Mouse (Mus musculus): ENCODE measurements at regions not wholly inside any gene's neighbourhood (a gene's known extent, or its start where the extent isn't known, plus 50 kb on each side); places are given as distances from the start of the nearest gene placed in this dataset.

DNA sequence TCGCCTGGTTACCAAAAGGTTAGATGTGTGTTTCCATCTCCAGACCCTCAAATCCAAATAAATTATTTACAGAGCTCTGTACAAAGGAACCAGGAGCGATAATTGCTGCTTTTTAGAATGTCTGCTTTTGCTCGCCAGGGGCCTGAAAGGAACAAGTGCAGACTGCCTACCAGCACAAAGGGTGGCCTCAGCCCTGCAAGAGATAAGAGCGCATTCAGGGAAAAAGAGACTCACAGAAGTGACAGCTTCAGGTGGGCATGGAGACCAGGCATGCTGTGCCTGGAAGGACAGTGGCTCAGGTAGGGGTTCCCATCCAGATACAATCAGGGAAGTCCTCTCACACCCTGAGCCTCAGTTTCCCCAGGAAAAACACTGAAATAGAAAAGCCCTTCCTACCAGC, 114.0 kb upstream of the D7Ertd443e start:
- DNase-seq (ENCODE audit: low spot score) (no peak), ATAC-seq (ENCODE audit: extremely low read depth, insufficient number of reproducible peaks, low FRiP score, poor library complexity, severe bottlenecking) (no peak)
- Histone ChIP-seq H3K36me3 (replicated peaks) (no peaks in the 10 kb centered on the region), H3K9me3 (replicated peaks) (peaks cover 48% of the 10 kb centered on the region), H3K4me1 (ENCODE audit: insufficient read depth, low read depth, low read length) (no peaks in the 10 kb centered on the region), H3K27me3 (ENCODE audit: insufficient read depth, low read length) (no peaks in the 10 kb centered on the region), H3K4me3 (ENCODE audit: low read depth, low read length) (no peak overlapping the region)
- no peak for TF ChIP-seq POLR2AphosphoS5 (IDR thresholded peaks at IDR 0.05; ENCODE audit: insufficient replicate concordance, low read depth, low read length)
- no peak for TF ChIP-seq TAL1 (conservative IDR thresholded peaks at IDR 0.05; ENCODE audit: low read depth, low read length)
- TF ChIP-seq GATA2 (IDR thresholded peaks at IDR 0.05; ENCODE audit: borderline replicate concordance, low read depth, low read length), result no peak

DNA sequence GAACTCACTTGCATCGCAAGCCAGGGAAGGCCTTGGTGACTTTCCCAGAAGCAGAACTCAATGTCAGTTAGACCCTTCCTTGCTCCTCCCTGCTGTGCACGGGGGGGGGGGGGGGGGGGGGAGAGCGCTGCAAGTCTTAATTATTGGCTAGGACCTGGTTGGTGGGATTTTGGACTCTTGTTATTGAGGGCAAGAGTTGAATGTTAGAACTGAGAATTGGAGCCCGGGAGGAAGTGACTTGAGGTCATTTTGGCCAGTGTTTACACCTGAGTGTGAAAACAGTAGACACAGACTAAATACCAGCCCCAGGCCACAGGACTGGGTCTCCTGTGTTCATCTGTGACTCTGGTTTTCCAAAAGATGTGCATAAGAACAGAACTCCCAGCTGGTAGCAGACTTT, 114.7 kb upstream of the D7Ertd443e start:
- peaks cover 51% of the 10 kb centered on the region for H3K9me3 ChIP-seq (replicated peaks)
- H3K27me3 ChIP-seq (ENCODE audit: insufficient read depth, low read length), result no peaks in the 10 kb centered on the region
- DNase-seq (ENCODE audit: low spot score) (no peak), ATAC-seq (ENCODE audit: extremely low read depth, insufficient number of reproducible peaks, low FRiP score, poor library complexity, severe bottlenecking) (no peak)
- no peak overlapping the region for H3K4me3 ChIP-seq (ENCODE audit: low read depth, low read length)
- H3K36me3 ChIP-seq (replicated peaks), result no peaks in the 10 kb centered on the region
- H3K4me1 ChIP-seq (ENCODE audit: insufficient read depth, low read depth, low read length), result no peaks in the 10 kb centered on the region
- TF ChIP-seq POLR2AphosphoS5 (IDR thresholded peaks at IDR 0.05; ENCODE audit: insufficient replicate concordance, low read depth, low read length) (no peak), GATA2 (IDR thresholded peaks at IDR 0.05; ENCODE audit: borderline replicate concordance, low read depth, low read length) (no peak), GATA1 (IDR thresholded peaks at IDR 0.05; ENCODE audit: borderline replicate concordance, low read length) (no peak)

DNA sequence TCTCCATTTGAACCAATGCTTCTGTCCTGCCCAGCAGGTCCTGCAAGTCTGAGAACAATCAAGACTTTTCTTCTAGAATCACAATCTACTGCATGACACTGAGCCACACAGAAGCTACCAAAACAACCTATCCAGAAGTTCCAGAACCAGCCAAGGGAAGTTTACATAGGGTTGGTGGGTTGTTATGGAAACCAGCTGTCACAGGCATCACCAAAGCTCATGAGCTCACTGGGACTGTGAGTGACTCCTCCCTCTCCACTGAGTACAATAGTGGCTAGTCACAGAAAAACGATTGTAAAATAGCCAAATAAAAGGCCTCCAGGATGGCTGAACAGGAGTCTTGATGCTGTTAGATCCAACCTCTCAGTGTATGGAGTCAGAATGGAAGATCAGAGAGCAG, 115.6 kb upstream of the D7Ertd443e start:
- DNase-seq (ENCODE audit: low spot score), result no peak
- Histone ChIP-seq H3K27me3 (ENCODE audit: insufficient read depth, low read length) (no peaks in the 10 kb centered on the region), H3K4me1 (ENCODE audit: insufficient read depth, low read depth, low read length) (no peaks in the 10 kb centered on the region), H3K4me3 (ENCODE audit: low read depth, low read length) (no peak overlapping the region), H3K9me3 (replicated peaks) (peaks cover 42% of the 10 kb centered on the region), H3K36me3 (replicated peaks) (no peaks in the 10 kb centered on the region)
- no peak for ATAC-seq (ENCODE audit: extremely low read depth, insufficient number of reproducible peaks, low FRiP score, poor library complexity, severe bottlenecking)
- no peak for TF ChIP-seq GATA1 (IDR thresholded peaks at IDR 0.05; ENCODE audit: borderline replicate concordance, low read length)
- no peak for TF ChIP-seq TAL1 (conservative IDR thresholded peaks at IDR 0.05; ENCODE audit: low read depth, low read length)
- TF ChIP-seq POLR2AphosphoS5 (IDR thresholded peaks at IDR 0.05; ENCODE audit: insufficient replicate concordance, low read depth, low read length), result no peak
- TF ChIP-seq CTCF (IDR thresholded peaks at IDR 0.05; ENCODE audit: low read depth, low read length), result no peak

DNA sequence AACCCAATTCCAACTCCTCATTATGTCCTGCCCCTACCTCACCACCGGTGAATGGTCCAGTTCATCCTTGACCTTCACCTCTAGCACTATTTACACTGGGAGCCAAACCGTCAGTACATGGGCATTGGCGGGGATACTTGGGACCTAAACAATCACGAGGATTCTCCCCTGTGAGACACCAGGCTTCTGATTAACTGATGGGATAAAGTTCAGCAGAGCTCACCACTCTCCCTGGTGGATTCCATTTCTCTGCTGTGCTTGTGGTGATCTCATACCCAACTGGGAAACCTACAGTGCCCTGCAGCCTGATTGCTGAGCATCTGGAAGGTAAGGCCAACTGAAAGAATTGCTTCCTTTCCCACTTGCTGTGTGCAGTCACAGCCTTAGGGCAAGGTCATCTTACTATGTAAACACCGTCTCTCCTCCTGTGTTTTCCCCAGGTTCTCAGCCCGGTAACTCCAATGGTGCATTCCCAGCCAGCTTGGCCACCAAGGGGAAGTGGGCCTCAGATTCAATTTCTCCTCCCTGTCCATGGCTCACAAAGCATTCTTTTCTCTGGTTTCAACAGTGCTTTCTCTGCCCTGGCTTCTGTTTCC, 125.0 kb upstream of the D7Ertd443e start:
- TF ChIP-seq POLR2AphosphoS5 (IDR thresholded peaks at IDR 0.05; ENCODE audit: insufficient replicate concordance, low read depth, low read length) (no peak), GATA2 (IDR thresholded peaks at IDR 0.05; ENCODE audit: borderline replicate concordance, low read depth, low read length) (no peak), CTCF (IDR thresholded peaks at IDR 0.05; ENCODE audit: low read depth, low read length) (no peak), GATA1 (IDR thresholded peaks at IDR 0.05; ENCODE audit: borderline replicate concordance, low read length) (no peak), TAL1 (conservative IDR thresholded peaks at IDR 0.05; ENCODE audit: low read depth, low read length) (no peak)
- no peaks in the 10 kb centered on the region for H3K36me3 ChIP-seq (replicated peaks)
- no peak overlapping the region for H3K4me3 ChIP-seq (ENCODE audit: low read depth, low read length)
- H3K9me3 ChIP-seq (replicated peaks), result peaks cover 38% of the 10 kb centered on the region
- H3K27me3 ChIP-seq (ENCODE audit: insufficient read depth, low read length), result no peaks in the 10 kb centered on the region
- no peaks in the 10 kb centered on the region for H3K4me1 ChIP-seq (ENCODE audit: insufficient read depth, low read depth, low read length)
- ATAC-seq (ENCODE audit: extremely low read depth, insufficient number of reproducible peaks, low FRiP score, poor library complexity, severe bottlenecking) (no peak), DNase-seq (ENCODE audit: low spot score) (no peak)

DNA sequence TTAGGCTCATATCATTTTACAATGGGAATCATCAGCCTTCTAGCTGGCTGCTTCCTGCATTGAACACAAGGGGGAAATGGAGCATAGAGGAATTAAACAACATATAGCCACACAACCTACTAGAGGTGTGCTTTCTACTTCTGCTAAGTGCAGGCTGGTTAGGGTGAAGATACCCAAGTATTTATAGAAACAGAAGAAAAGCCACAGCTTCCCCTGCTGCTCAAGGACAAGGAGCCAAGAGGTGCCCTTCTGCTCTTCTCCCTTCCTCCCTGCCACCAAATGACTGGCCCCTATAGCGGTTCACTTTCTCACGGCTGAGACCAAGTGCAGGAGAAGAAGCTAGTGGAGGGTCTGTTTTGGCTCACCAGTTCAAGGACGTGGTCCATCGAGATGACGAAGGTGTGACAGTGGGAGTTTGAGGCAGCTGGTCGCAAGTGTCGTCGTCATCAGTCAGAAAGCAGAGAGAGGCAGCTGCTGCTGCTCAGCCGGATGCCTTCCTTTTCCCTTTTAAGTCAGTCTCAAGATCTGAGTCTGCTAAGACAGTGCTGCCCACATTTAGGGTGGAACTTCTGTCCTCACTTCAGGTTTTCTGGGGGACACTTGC, 134.0 kb upstream of the D7Ertd443e start:
- Histone ChIP-seq H3K4me3 (ENCODE audit: low read depth, low read length) (no peak overlapping the region), H3K36me3 (replicated peaks) (no peaks in the 10 kb centered on the region), H3K4me1 (ENCODE audit: insufficient read depth, low read depth, low read length) (no peaks in the 10 kb centered on the region), H3K9me3 (replicated peaks) (peaks cover 39% of the 10 kb centered on the region), H3K27me3 (ENCODE audit: insufficient read depth, low read length) (no peaks in the 10 kb centered on the region)
- TF ChIP-seq GATA2 (IDR thresholded peaks at IDR 0.05; ENCODE audit: borderline replicate concordance, low read depth, low read length) (no peak), CTCF (IDR thresholded peaks at IDR 0.05; ENCODE audit: low read depth, low read length) (no peak), TAL1 (conservative IDR thresholded peaks at IDR 0.05; ENCODE audit: low read depth, low read length) (no peak), POLR2AphosphoS5 (IDR thresholded peaks at IDR 0.05; ENCODE audit: insufficient replicate concordance, low read depth, low read length) (no peak), GATA1 (IDR thresholded peaks at IDR 0.05; ENCODE audit: borderline replicate concordance, low read length) (no peak)
- no peak for ATAC-seq (ENCODE audit: extremely low read depth, insufficient number of reproducible peaks, low FRiP score, poor library complexity, severe bottlenecking)
- DNase-seq (ENCODE audit: low spot score), result no peak

DNA sequence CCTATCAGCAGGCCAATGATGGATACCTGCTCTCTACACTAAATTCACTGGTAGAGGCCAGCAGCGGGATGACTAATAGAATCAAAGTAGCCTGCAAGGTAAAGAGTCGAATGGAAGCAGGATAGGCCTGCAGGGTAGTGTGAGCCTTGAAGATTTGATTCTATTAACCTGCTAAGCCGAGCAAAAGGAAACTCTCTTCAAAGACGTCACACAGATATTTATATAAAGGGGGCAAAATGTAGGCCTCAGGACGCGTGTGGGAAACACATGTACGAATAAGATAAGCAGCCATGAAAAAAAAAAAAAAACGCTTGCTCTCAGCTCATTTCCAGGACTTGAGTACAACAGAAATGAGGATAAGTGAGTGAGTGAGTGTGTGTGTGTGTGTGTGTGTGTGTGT, 138.4 kb upstream of the D7Ertd443e start:
- Histone ChIP-seq H3K4me3 (ENCODE audit: low read depth, low read length) (no peak overlapping the region), H3K27me3 (ENCODE audit: insufficient read depth, low read length) (no peaks in the 10 kb centered on the region), H3K9me3 (replicated peaks) (peaks cover 57% of the 10 kb centered on the region), H3K4me1 (ENCODE audit: insufficient read depth, low read depth, low read length) (no peaks in the 10 kb centered on the region), H3K36me3 (replicated peaks) (no peaks in the 10 kb centered on the region)
- ATAC-seq (ENCODE audit: extremely low read depth, insufficient number of reproducible peaks, low FRiP score, poor library complexity, severe bottlenecking) (no peak), DNase-seq (ENCODE audit: low spot score) (no peak)
- TF ChIP-seq GATA2 (IDR thresholded peaks at IDR 0.05; ENCODE audit: borderline replicate concordance, low read depth, low read length), result no peak

DNA sequence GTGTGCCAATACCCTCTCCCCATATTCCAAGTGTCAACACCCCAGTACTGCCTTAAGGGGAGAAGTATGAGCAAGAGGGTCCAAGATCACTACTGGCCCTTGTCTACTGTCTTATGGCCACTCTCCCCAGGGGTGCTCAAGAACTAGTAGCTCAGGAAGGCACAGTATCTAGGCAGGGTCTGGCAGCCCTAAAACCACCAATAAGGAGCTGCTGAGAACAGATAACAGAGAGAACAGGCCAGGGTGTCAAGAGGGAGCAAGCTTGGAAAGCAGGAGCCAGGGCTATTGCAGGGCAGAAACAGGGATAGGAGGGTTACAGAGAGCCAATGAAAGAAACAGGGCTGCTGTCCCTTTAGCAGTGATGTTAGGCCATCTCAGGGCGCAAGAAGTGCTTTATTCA, 139.6 kb upstream of the D7Ertd443e start:
- ATAC-seq (ENCODE audit: extremely low read depth, insufficient number of reproducible peaks, low FRiP score, poor library complexity, severe bottlenecking) (no peak), DNase-seq (ENCODE audit: low spot score) (no peak)
- Histone ChIP-seq H3K36me3 (replicated peaks) (no peaks in the 10 kb centered on the region), H3K9me3 (replicated peaks) (peaks cover 50% of the 10 kb centered on the region), H3K27me3 (ENCODE audit: insufficient read depth, low read length) (no peaks in the 10 kb centered on the region), H3K4me1 (ENCODE audit: insufficient read depth, low read depth, low read length) (no peaks in the 10 kb centered on the region), H3K4me3 (ENCODE audit: low read depth, low read length) (no peak overlapping the region)
- TF ChIP-seq GATA2 (IDR thresholded peaks at IDR 0.05; ENCODE audit: borderline replicate concordance, low read depth, low read length) (no peak), GATA1 (IDR thresholded peaks at IDR 0.05; ENCODE audit: borderline replicate concordance, low read length) (no peak), POLR2AphosphoS5 (IDR thresholded peaks at IDR 0.05; ENCODE audit: insufficient replicate concordance, low read depth, low read length) (no peak), CTCF (IDR thresholded peaks at IDR 0.05; ENCODE audit: low read depth, low read length) (no peak), TAL1 (conservative IDR thresholded peaks at IDR 0.05; ENCODE audit: low read depth, low read length) (no peak)

Data from G1E (cell line).